In genomic region chr2:43805960-43806744, GRCm38 (mm10) we compare ENCODE assay signal across 9 mouse cellular contexts. TPM values are rescaled to one million over a fixed set of nuclear protein-coding genes. Genes with fewer than 3 reads are reported as not detected.
A peak's percentile ranks its signal among the peaks of the same experiment; 100 is the strongest.
DNase-seq lines count a peak whose midpoint lies in the region; ATAC-seq and TF ChIP-seq lines count a peak whose summit lies in the region.
"Had no signal": no experiment of that assay in that cellular context is flagged by ENCODE, and none has a peak within 500 bp of the region (broad histone marks: within the 10 kb centered on the region; RNA-seq: fewer than 3 reads in every experiment).

No protein-coding gene starts in this region.

- no peaks in the 10 kb centered on the region for H3K4me1 ChIP-seq in midbrain, postnatal 0 days (ENCODE audit: insufficient read depth, low read length)
- H3K4me1 ChIP-seq in midbrain, embryonic 16.5 days (ENCODE audit: control insufficient read depth, insufficient read depth, low read length): no peaks in the 10 kb centered on the region
- H3K4me1 ChIP-seq in bone marrow macrophage, adult 2 months (ENCODE audit: control insufficient read depth, insufficient read depth, low read length): peaks cover 18% of the 10 kb centered on the region
- H3K4me1 ChIP-seq: heart, embryonic 13.5 days had no signal

- intact Hi-C loops in left cerebral cortex, postnatal 25 days (cut with DNase I): no loop called here

- no peak overlapping the region for H3K4me2 ChIP-seq in midbrain, postnatal 0 days (ENCODE audit: low read depth, low read length, poor library complexity, severe bottlenecking)
- no peak overlapping the region for H3K4me2 ChIP-seq in midbrain, embryonic 16.5 days (ENCODE audit: low read length)
- H3K4me2 ChIP-seq: heart, embryonic 13.5 days had no signal

- TF ChIP-seq POLR2A in bone marrow macrophage, adult 2 months (IDR thresholded peaks at IDR 0.05; ENCODE audit: borderline replicate concordance, low read depth, low read length): no peak

- no peak for TF ChIP-seq CTCF in midbrain, postnatal 0 days (IDR thresholded peaks at IDR 0.05)
- no peak for TF ChIP-seq CTCF in bone marrow macrophage, adult 2 months (IDR thresholded peaks at IDR 0.05; ENCODE audit: low read depth, low read length)

- H3K4me3 ChIP-seq in midbrain, postnatal 0 days (ENCODE audit: low read depth, low read length): no peak overlapping the region
- H3K4me3 ChIP-seq in midbrain, embryonic 16.5 days (ENCODE audit: low read depth, low read length): no peak overlapping the region
- peak overlapping the region; percentile 47 for H3K4me3 ChIP-seq in bone marrow macrophage, adult 2 months (ENCODE audit: insufficient read depth, low read length)
- H3K4me3 ChIP-seq: heart, embryonic 13.5 days had no signal

- H3K9ac ChIP-seq in midbrain, postnatal 0 days (replicated peaks; ENCODE audit: low read length, poor library complexity, severe bottlenecking): no peak overlapping the region
- no peak overlapping the region for H3K9ac ChIP-seq in midbrain, embryonic 16.5 days (ENCODE audit: low read depth, low read length)
- H3K9ac ChIP-seq: heart, embryonic 13.5 days had no signal

- peak; percentile 37 for DNase-seq in midbrain, postnatal 0 days (ENCODE audit: low spot score)
- DNase-seq in skeletal muscle tissue, adult 2 months (ENCODE audit: low read depth, low spot score): peak; percentile 40
- DNase-seq in natural killer cell, adult 2 months (ENCODE audit: low spot score in 2 of 2): no peak
- DNase-seq in left cerebral cortex, postnatal 25 days (ENCODE audit: low spot score in 2 of 2): no peak

- H3K36me3 ChIP-seq in midbrain, postnatal 0 days (ENCODE audit: insufficient read depth, low read length): no peaks in the 10 kb centered on the region
- H3K36me3 ChIP-seq in midbrain, embryonic 16.5 days (ENCODE audit: control insufficient read depth, insufficient read depth, low read length): no peaks in the 10 kb centered on the region
- H3K36me3 ChIP-seq: heart, embryonic 13.5 days had no signal

- no peak overlapping the region for H3K27ac ChIP-seq in midbrain, postnatal 0 days (ENCODE audit: low read depth, low read length)
- H3K27ac ChIP-seq in midbrain, embryonic 16.5 days (ENCODE audit: low read length): no peak overlapping the region
- H3K27ac ChIP-seq in bone marrow macrophage, adult 2 months (ENCODE audit: insufficient read depth, low read depth, low read length): peak overlapping the region; percentile 86
- H3K27ac ChIP-seq: heart, embryonic 13.5 days had no signal

- no peaks in the 10 kb centered on the region for H3K9me3 ChIP-seq in midbrain, postnatal 0 days (ENCODE audit: low read length)
- no peaks in the 10 kb centered on the region for H3K9me3 ChIP-seq in midbrain, embryonic 16.5 days (replicated peaks; ENCODE audit: control insufficient read depth, low read length, poor library complexity, severe bottlenecking)
- H3K9me3 ChIP-seq: heart, embryonic 13.5 days had no signal

- ATAC-seq in midbrain, postnatal 0 days (ENCODE audit: low FRiP score): no peak
- no peak for ATAC-seq in midbrain, embryonic 16.5 days
- ATAC-seq in hematopoietic stem cell, adult 5-6 weeks (replicated peaks in 1 of 2; ENCODE audit: insufficient read depth in 1 of 2, low FRiP score in 2 of 2, low TSS enrichment in 1 of 2, low read depth in 1 of 2, poor library complexity in 2 of 2, severe bottlenecking in 2 of 2): peak; percentile 68 to 82; a peak in 3 of 4 replicates
- ATAC-seq in inflammation-experienced regulatory T-cells, adult 6 months: no peak

- WGBS in midbrain, postnatal 0 days: 76% methylated on average over 4 of the region's 4 CpGs
- WGBS in midbrain, embryonic 16.5 days: 69% methylated on average over 4 of the region's 4 CpGs

- H3K27me3 ChIP-seq in midbrain, postnatal 0 days (ENCODE audit: insufficient read depth, low read length): no peaks in the 10 kb centered on the region
- H3K27me3 ChIP-seq in midbrain, embryonic 16.5 days (ENCODE audit: control insufficient read depth, insufficient read depth, low read depth, low read length): no peaks in the 10 kb centered on the region
- H3K27me3 ChIP-seq: heart, embryonic 13.5 days had no signal

RNA-seq across cellular contexts. Expression of gene Arhgap15, which starts 57.5 kb away (rescaled TPM):
- 0.77 and 0.94 TPM in 2 replicates for total RNA-seq in midbrain, postnatal 0 days (2014; rRNA removed)
- polyA plus RNA-seq in midbrain, postnatal 0 days (2015; fragmentation: Nextera tagmentation; extraction: Ambion mirVana): 1.2 and 1.6 TPM in 2 replicates
- polyA plus RNA-seq in midbrain, embryonic 16.5 days (2015; fragmentation: Nextera tagmentation; extraction: Ambion mirVana): 0.77 and 1.1 TPM in 2 replicates
- polyA plus RNA-seq in bone marrow macrophage, adult 2 months (2012; ENCODE audit: insufficient read depth, insufficient read length, missing spikeins): 42.7 and 43.7 TPM in 2 replicates
- 148 and 169 TPM in 2 replicates for total RNA-seq in hematopoietic stem cell, adult 5-6 weeks (2017)
- polyA plus RNA-seq in inflammation-experienced regulatory T-cells, adult 6 months (2017; shearing (Covaris generic)): 100 to 1,000 TPM; 195 to 420 (median 351) TPM
- total RNA-seq in left cerebral cortex, postnatal 25 days (2021): 10 to 100 TPM; 10.3 to 10.5 TPM

Comparison
In these comparisons a context has a peak if more than half of its experiments do, and no peak if none do; other contexts are left out.
1. ATAC-seq: peak in hematopoietic stem cell, adult 5-6 weeks (2 of 2); none in midbrain, postnatal 0 days (single experiment), midbrain, embryonic 16.5 days (single experiment) and inflammation-experienced regulatory T-cells, adult 6 months (single experiment).
2. DNase-seq: peak in midbrain, postnatal 0 days (single experiment) and skeletal muscle tissue, adult 2 months (single experiment); none in natural killer cell, adult 2 months (0 of 2) and left cerebral cortex, postnatal 25 days (0 of 2).
3. RNA of gene Arhgap15, which starts 57.5 kb away (polyA plus RNA-seq): 195 to 420 TPM in inflammation-experienced regulatory T-cells, adult 6 months and 42.7 to 43.7 TPM in bone marrow macrophage, adult 2 months; 1.2 to 1.6 TPM in midbrain, postnatal 0 days and 0.77 to 1.1 TPM in midbrain, embryonic 16.5 days; every median in the first group is over 10 times any median in the second.